12 mouse cellular contexts compared by ENCODE assay signal in genomic region chr11:49631154-49631553, GRCm38 (mm10). TPM values are rescaled to one million over a fixed set of nuclear protein-coding genes. Genes with fewer than 3 reads are reported as not detected.
DNase-seq lines count a peak whose midpoint lies in the region; ATAC-seq and TF ChIP-seq lines count a peak whose summit lies in the region.
"Had no signal": no experiment of that assay in that cellular context is flagged by ENCODE, and none has a peak within 500 bp of the region (broad histone marks: within the 10 kb centered on the region; RNA-seq: fewer than 3 reads in every experiment).

No protein-coding gene starts in this region.

- peak; percentile 60 for DNase-seq in adrenal gland, postnatal 14 days
- DNase-seq in adrenal gland, postnatal 4 days (ENCODE audit: low spot score in 2 of 2) = no peak
- peak; percentile 36 for DNase-seq in liver, postnatal 0 days
- no peak for DNase-seq in liver, embryonic 11.5 days (ENCODE audit: low spot score)
- DNase-seq in lung, postnatal 36 days = peak; percentile 56
- DNase-seq in cerebellum, adult 2 months = no peak
- no peak for DNase-seq in hindbrain, embryonic 11.5 days (ENCODE audit: low spot score)
- DNase-seq: layer of hippocampus, postnatal 36 days had no signal

- H3K27me3 ChIP-seq in liver, postnatal 0 days (ENCODE audit: insufficient read depth, low read length) = peaks cover 19% of the 10 kb centered on the region
- H3K27me3 ChIP-seq in liver, embryonic 11.5 days (replicated peaks; ENCODE audit: control insufficient read depth, insufficient read depth, low read length) = peaks cover 23% of the 10 kb centered on the region
- no peaks in the 10 kb centered on the region for H3K27me3 ChIP-seq in cerebellum, adult 2 months (ENCODE audit: control insufficient read depth, insufficient read depth, low read length)
- H3K27me3 ChIP-seq in hindbrain, embryonic 11.5 days (ENCODE audit: control insufficient read depth, insufficient read depth, low read length) = peaks cover 26% of the 10 kb centered on the region

- no peak overlapping the region for H3K9ac ChIP-seq in liver, postnatal 0 days (replicated peaks)
- no peak overlapping the region for H3K9ac ChIP-seq in liver, embryonic 11.5 days (ENCODE audit: low read depth, low read length)
- H3K9ac ChIP-seq in hindbrain, embryonic 11.5 days (ENCODE audit: low read depth, low read length) = no peak overlapping the region
- H3K9ac ChIP-seq: hindbrain, embryonic 12.5 days had no signal

- no peaks in the 10 kb centered on the region for H3K9me3 ChIP-seq in liver, postnatal 0 days (ENCODE audit: low read length)
- no peaks in the 10 kb centered on the region for H3K9me3 ChIP-seq in liver, embryonic 11.5 days (ENCODE audit: control insufficient read depth, low read length)
- H3K9me3 ChIP-seq in hindbrain, embryonic 11.5 days (ENCODE audit: control insufficient read depth, low read length) = no peaks in the 10 kb centered on the region
- H3K9me3 ChIP-seq: hindbrain, embryonic 12.5 days had no signal

- H3K4me3 ChIP-seq in liver, postnatal 0 days (ENCODE audit: low read depth, low read length) = no peak overlapping the region
- no peak overlapping the region for H3K4me3 ChIP-seq in liver, embryonic 11.5 days (ENCODE audit: low read depth, low read length)
- no peak overlapping the region for H3K4me3 ChIP-seq in bone marrow, adult 2 months (replicated peaks; ENCODE audit: control insufficient read depth, low read depth, low read length)
- no peak overlapping the region for H3K4me3 ChIP-seq in cerebellum, adult 2 months (replicated peaks; ENCODE audit: insufficient read depth, low read depth, low read length)
- no peak overlapping the region for H3K4me3 ChIP-seq in hindbrain, embryonic 11.5 days (ENCODE audit: low read depth, low read length)
- H3K4me3 ChIP-seq: hindbrain, embryonic 12.5 days had no signal

- peak; percentile 60 for TF ChIP-seq CTCF in liver, postnatal 0 days (IDR thresholded peaks at IDR 0.05; ENCODE audit: low read depth)
- peak; percentile 24 for TF ChIP-seq CTCF in bone marrow, adult 2 months (IDR thresholded peaks at IDR 0.05; ENCODE audit: control insufficient read depth, insufficient read depth, low read length)
- no peak for TF ChIP-seq CTCF in cerebellum, adult 2 months (IDR thresholded peaks at IDR 0.05; ENCODE audit: borderline replicate concordance, insufficient read depth, low read depth, low read length)

- 20% methylated on average over 3 of the region's 3 CpGs for WGBS in liver, postnatal 0 days (ENCODE audit: insufficient replicate concordance)
- 26% methylated on average over 3 of the region's 3 CpGs for WGBS in liver, embryonic 11.5 days
- 13% methylated on average over 3 of the region's 3 CpGs for WGBS in bone marrow, adult 2 months
- WGBS in cerebellum, adult 2 months = 40% methylated on average over 3 of the region's 3 CpGs
- 26% methylated on average over 3 of the region's 3 CpGs for WGBS in hindbrain, embryonic 11.5 days

- no peak for ATAC-seq in liver, postnatal 0 days
- no peak for ATAC-seq in liver, embryonic 11.5 days (replicated peaks; ENCODE audit: low FRiP score)
- ATAC-seq in hindbrain, embryonic 11.5 days (ENCODE audit: low FRiP score) = no peak

- no peaks in the 10 kb centered on the region for H3K36me3 ChIP-seq in liver, postnatal 0 days (replicated peaks; ENCODE audit: insufficient read depth, low read length)
- H3K36me3 ChIP-seq in liver, embryonic 11.5 days (ENCODE audit: control insufficient read depth, insufficient read depth, low read length) = no peaks in the 10 kb centered on the region
- no peaks in the 10 kb centered on the region for H3K36me3 ChIP-seq in hindbrain, embryonic 11.5 days (ENCODE audit: control insufficient read depth, insufficient read depth, low read length)
- H3K36me3 ChIP-seq: hindbrain, embryonic 12.5 days had no signal

- H3K4me2 ChIP-seq in liver, postnatal 0 days (ENCODE audit: low read depth, low read length) = no peak overlapping the region
- H3K4me2 ChIP-seq in liver, embryonic 11.5 days = no peak overlapping the region
- H3K4me2 ChIP-seq in hindbrain, embryonic 11.5 days (replicated peaks; ENCODE audit: low read depth, low read length) = no peak overlapping the region
- H3K4me2 ChIP-seq: hindbrain, embryonic 12.5 days had no signal

- peaks cover 5% of the 10 kb centered on the region; the same call in 1 of the 2 replicates for H3K4me1 ChIP-seq in liver, postnatal 0 days (ENCODE audit: insufficient read depth)
- peaks cover 5% of the 10 kb centered on the region; the same call in 1 of the 2 replicates for H3K4me1 ChIP-seq in liver, embryonic 11.5 days (replicated peaks; ENCODE audit: control insufficient read depth, insufficient read depth, low read length)
- no peaks in the 10 kb centered on the region for H3K4me1 ChIP-seq in bone marrow, adult 2 months (ENCODE audit: control insufficient read depth, insufficient read depth, low read length)
- H3K4me1 ChIP-seq in cerebellum, adult 2 months (ENCODE audit: control insufficient read depth, insufficient read depth, low read length) = no peaks in the 10 kb centered on the region
- H3K4me1 ChIP-seq in hindbrain, embryonic 11.5 days (replicated peaks; ENCODE audit: control insufficient read depth, insufficient read depth, low read length) = peaks cover 3% of the 10 kb centered on the region; the same call in 1 of the 2 replicates

- no peak overlapping the region for H3K27ac ChIP-seq in liver, postnatal 0 days (ENCODE audit: low read depth)
- H3K27ac ChIP-seq in liver, embryonic 11.5 days (ENCODE audit: low read depth, low read length) = no peak overlapping the region
- H3K27ac ChIP-seq in bone marrow, adult 2 months (ENCODE audit: control insufficient read depth, insufficient read depth, low read depth, low read length, poor library complexity) = no peak overlapping the region
- no peak overlapping the region for H3K27ac ChIP-seq in cerebellum, adult 2 months (ENCODE audit: insufficient read depth, low read length)
- no peak overlapping the region for H3K27ac ChIP-seq in hindbrain, embryonic 11.5 days (ENCODE audit: low read depth, low read length)
- H3K27ac ChIP-seq: hindbrain, embryonic 12.5 days had no signal

- no peak for TF ChIP-seq POLR2A in bone marrow, adult 2 months (IDR thresholded peaks at IDR 0.05; ENCODE audit: borderline replicate concordance, control insufficient read depth, low read depth, low read length)
- TF ChIP-seq POLR2A in cerebellum, adult 2 months (IDR thresholded peaks at IDR 0.05; ENCODE audit: borderline replicate concordance, insufficient read depth, low read length) = no peak

- TF ChIP-seq EP300 in liver, postnatal 0 days (IDR thresholded peaks at IDR 0.05; ENCODE audit: low read depth) = no peak

RNA-seq across cellular contexts. Expression of gene Flt4, which starts 22.1 kb away (rescaled TPM):
- 17.5 and 18.4 TPM in 2 replicates for total RNA-seq in adrenal gland, postnatal 14 days (2021)
- total RNA-seq in adrenal gland, postnatal 4 days (2021) = 10 to 100 TPM; 23.3 to 24.2 TPM
- 4.3 and 4.9 TPM in 2 replicates for polyA plus RNA-seq in liver, postnatal 0 days (2015; fragmentation: Nextera tagmentation; extraction: Ambion mirVana)
- polyA plus RNA-seq in liver, embryonic 11.5 days (2014; fragmentation: Nextera tagmentation; extraction: Ambion mirVana) = 9.2 and 9.9 TPM in 2 replicates
- 4.3 and 4.9 TPM in 2 replicates for polyA plus RNA-seq in bone marrow, adult 2 months (2011; ENCODE audit: insufficient read depth, insufficient read length, low replicate concordance, missing spikeins)
- polyA plus RNA-seq in cerebellum, adult 2 months (2012; rRNA removed) = 2.2 and 2.3 TPM in 2 replicates
- 3.0 and 3.1 TPM in 2 replicates for polyA plus RNA-seq in hindbrain, embryonic 11.5 days (2014; fragmentation: Nextera tagmentation; extraction: Ambion mirVana)

RNA-seq across cellular contexts. Expression of gene Scgb3a1, which starts 32.3 kb away (rescaled TPM):
- not detected in 2 replicates for total RNA-seq in adrenal gland, postnatal 14 days (2021)
- not detected for total RNA-seq in adrenal gland, postnatal 4 days (2021)
- 0.25 and 0.33 TPM in 2 replicates for polyA plus RNA-seq in liver, postnatal 0 days (2015; fragmentation: Nextera tagmentation; extraction: Ambion mirVana)
- not detected in 2 replicates for polyA plus RNA-seq in liver, embryonic 11.5 days (2014; fragmentation: Nextera tagmentation; extraction: Ambion mirVana)
- 2.1 TPM in 1 of 2 replicates, not detected in the other for polyA plus RNA-seq in bone marrow, adult 2 months (2011; ENCODE audit: insufficient read depth, insufficient read length, low replicate concordance, missing spikeins)
- polyA plus RNA-seq in cerebellum, adult 2 months (2012; rRNA removed) = 0.40 TPM in 1 of 2 replicates, not detected in the other
- not detected in 2 replicates for polyA plus RNA-seq in hindbrain, embryonic 11.5 days (2014; fragmentation: Nextera tagmentation; extraction: Ambion mirVana)
- total RNA-seq: layer of hippocampus, postnatal 36 days had no signal
- polyA plus RNA-seq: embryonic facial prominence, embryonic 11.5 days; hindbrain, embryonic 12.5 days; neural tube, embryonic 14.5 days had no signal

Comparison
In these comparisons a context has a peak if more than half of its experiments do, and no peak if none do; other contexts are left out.
1. DNase-seq: peak in adrenal gland, postnatal 14 days (single experiment), liver, postnatal 0 days (single experiment) and lung, postnatal 36 days (single experiment); none in adrenal gland, postnatal 4 days (0 of 2), liver, embryonic 11.5 days (single experiment), cerebellum, adult 2 months (0 of 2) and hindbrain, embryonic 11.5 days (single experiment).